Mouse (Mus musculus) thymus, postnatal 25 days (tissue): ENCODE results near the gene Supv3l1.

ENCODE experiments used
- DNase-seq: peaks from one replicate; pipeline ENCODE4 v3.0.0; 2022

The Supv3l1 gene

GRCm38 (mm10) chr10:62412906-62413605 is 36.5 kb downstream of the Supv3l1 start:
- no peak for DNase-seq

- DNase-seq, result no peak
Observed at GRCm38 (mm10) chr10:62411431-62412410, 37.8 kb downstream of the Supv3l1 start.

GRCm38 (mm10) chr10:62410943-62411342 is 38.6 kb downstream of the Supv3l1 start:
- DNase-seq, result peak; percentile 61

- DNase-seq, result peak; percentile 69
Observed at GRCm38 (mm10) chr10:62404901-62405300, 44.6 kb downstream of the Supv3l1 start.

- no peak for DNase-seq
Observed at GRCm38 (mm10) chr10:62401641-62402111, 47.9 kb downstream of the Supv3l1 start.

- DNase-seq, result no peak
Observed at GRCm38 (mm10) chr10:62383011-62383410, 66.5 kb downstream of the Supv3l1 start.

GRCm38 (mm10) chr10:62380936-62381335 is 68.6 kb downstream of the Supv3l1 start:
- DNase-seq, result no peak

GRCm38 (mm10) chr10:62379808-62380207 is 69.7 kb downstream of the Supv3l1 start, which contains the start of gene Hk1:
Hk1 (minus strand) TSS chr10:62379908.
- no peak for DNase-seq
